8 mouse cellular contexts compared by ENCODE assay signal in genomic region chr12:21315923-21316868, GRCm38 (mm10). TPM values are rescaled to one million over a fixed set of nuclear protein-coding genes. Genes with fewer than 3 reads are reported as not detected.
DNase-seq lines count a peak whose midpoint lies in the region; ATAC-seq and TF ChIP-seq lines count a peak whose summit lies in the region.

Iah1 (plus strand) TSS chr12:21316389.

- ATAC-seq in kidney, embryonic 14.5 days (ENCODE audit: low FRiP score, low TSS enrichment), result peak; percentile 94
- peak; percentile 82 for ATAC-seq in limb, embryonic 15.5 days (ENCODE audit: insufficient number of reproducible peaks, low FRiP score, low TSS enrichment, low read depth)

- peak within 1 kb of the TSS; percentile 84 for H3K9ac ChIP-seq in kidney, embryonic 14.5 days (ENCODE audit: low read depth, low read length)
- peak within 1 kb of the TSS; percentile 75 for H3K9ac ChIP-seq in limb, embryonic 15.5 days

- H3K4me2 ChIP-seq in kidney, embryonic 14.5 days (replicated peaks; ENCODE audit: low read depth, low read length), result peak within 1 kb of the TSS; percentile 42
- H3K4me2 ChIP-seq in limb, embryonic 15.5 days, result peak within 1 kb of the TSS; percentile 73

- H3K36me3 ChIP-seq in kidney, embryonic 14.5 days (ENCODE audit: control insufficient read depth, insufficient read depth, low read length), result peaks cover 42% of the 10 kb centered on the region
- H3K36me3 ChIP-seq in limb, embryonic 15.5 days, result peaks cover 55% of the 10 kb centered on the region

- WGBS in kidney, embryonic 14.5 days, result 3% methylated on average over 49 of the region's 59 CpGs
- WGBS in limb, embryonic 15.5 days, result 1% methylated on average over 58 of the region's 59 CpGs

- TF ChIP-seq CTCF in bone marrow macrophage, adult 2 months (IDR thresholded peaks at IDR 0.05; ENCODE audit: low read depth, low read length), result no peak
- TF ChIP-seq CTCF in embryonic fibroblast, embryonic 13.5 days (IDR thresholded peaks at IDR 0.05; ENCODE audit: borderline replicate concordance, insufficient read depth, low read length), result no peak

- DNase-seq in 416B (ENCODE audit: low read depth), result peak; percentile 74
- DNase-seq in heart, adult 9 months (ENCODE audit: low spot score in 2 of 2), result peak; percentile 83
- DNase-seq in monocyte, adult 2 months (ENCODE audit: low read depth in 1 of 2, low spot score in 2 of 2), result peak; percentile 33 to 64
- DNase-seq in spleen, postnatal 36 days (ENCODE audit: low spot score in 2 of 2), result peak; percentile 90 to 91

- peak within 1 kb of the TSS; percentile 75 for H3K27ac ChIP-seq in bone marrow macrophage, adult 2 months (ENCODE audit: insufficient read depth, low read depth, low read length)
- peak within 1 kb of the TSS; percentile 73 for H3K27ac ChIP-seq in embryonic fibroblast, embryonic 13.5 days (ENCODE audit: insufficient read depth, low read length)
- H3K27ac ChIP-seq in kidney, embryonic 14.5 days (ENCODE audit: low read depth, low read length), result peak within 1 kb of the TSS; percentile 73; the same call in 1 of the 2 replicates
- peak within 1 kb of the TSS; percentile 79 for H3K27ac ChIP-seq in limb, embryonic 15.5 days

- H3K9me3 ChIP-seq in kidney, embryonic 14.5 days (ENCODE audit: control insufficient read depth, low read length), result no peaks in the 10 kb centered on the region
- no peaks in the 10 kb centered on the region for H3K9me3 ChIP-seq in limb, embryonic 15.5 days

- no peak for TF ChIP-seq POLR2A in bone marrow macrophage, adult 2 months (IDR thresholded peaks at IDR 0.05; ENCODE audit: borderline replicate concordance, low read depth, low read length)
- peak; percentile 97 for TF ChIP-seq POLR2A in embryonic fibroblast, embryonic 13.5 days (IDR thresholded peaks at IDR 0.05; ENCODE audit: low read depth, low read length)

- peaks cover 7% of the 10 kb centered on the region for H3K4me1 ChIP-seq in bone marrow macrophage, adult 2 months (ENCODE audit: control insufficient read depth, insufficient read depth, low read length)
- H3K4me1 ChIP-seq in embryonic fibroblast, embryonic 13.5 days (ENCODE audit: control insufficient read depth, insufficient read depth, low read length), result peaks cover 5% of the 10 kb centered on the region; the same call in 1 of the 2 replicates
- peaks cover 3% of the 10 kb centered on the region; the same call in 1 of the 2 replicates for H3K4me1 ChIP-seq in kidney, embryonic 14.5 days (ENCODE audit: control insufficient read depth, insufficient read depth, low read length)
- peaks cover 6% of the 10 kb centered on the region; the same call in 1 of the 2 replicates for H3K4me1 ChIP-seq in limb, embryonic 15.5 days

- H3K4me3 ChIP-seq in bone marrow macrophage, adult 2 months (ENCODE audit: insufficient read depth, low read length), result peak within 1 kb of the TSS; percentile 91
- peak within 1 kb of the TSS; percentile 85 for H3K4me3 ChIP-seq in embryonic fibroblast, embryonic 13.5 days (ENCODE audit: insufficient read depth, low read length)
- peak within 1 kb of the TSS; percentile 66 for H3K4me3 ChIP-seq in kidney, embryonic 14.5 days (ENCODE audit: low read length)
- peak within 1 kb of the TSS; percentile 70 for H3K4me3 ChIP-seq in limb, embryonic 15.5 days

- H3K27me3 ChIP-seq in kidney, embryonic 14.5 days (ENCODE audit: control insufficient read depth, insufficient read depth, low read length), result no peaks in the 10 kb centered on the region
- H3K27me3 ChIP-seq in limb, embryonic 15.5 days, result no peaks in the 10 kb centered on the region

RNA-seq across cellular contexts. Expression of gene Iah1, which starts in this region (rescaled TPM):
- polyA plus RNA-seq in bone marrow macrophage, adult 2 months (2012; ENCODE audit: insufficient read depth, insufficient read length, missing spikeins), result 44.9 and 49.5 TPM in 2 replicates
- 35.6 and 50.2 TPM in 2 replicates for polyA plus RNA-seq in embryonic fibroblast, embryonic 13.5 days (2011; ENCODE audit: insufficient read length, low read depth, missing spikeins)
- 74.6 and 75.2 TPM in 2 replicates for polyA plus RNA-seq in kidney, embryonic 14.5 days (2014; fragmentation: Nextera tagmentation; extraction: Ambion mirVana)
- polyA plus RNA-seq in limb, embryonic 15.5 days (2015; fragmentation: Nextera tagmentation; extraction: Ambion mirVana), result 40.2 and 43.8 TPM in 2 replicates

Comparison
In these comparisons a context has a peak if more than half of its experiments do, and no peak if none do; other contexts are left out.
1. Peak in every context shown above with its lines: DNase-seq, ATAC-seq, H3K4me3 ChIP-seq and H3K27ac ChIP-seq.